ENCODE assay signal across 10 mouse cellular contexts in genomic region chr4:24621422-24622187, GRCm38 (mm10).
DNase-seq lines count a peak whose midpoint lies in the region; ATAC-seq lines count a peak whose summit lies in the region.
"Had no signal": no experiment of that assay in that cellular context is flagged by ENCODE, and none has a peak within 500 bp of the region (broad histone marks: within the 10 kb centered on the region; RNA-seq: fewer than 3 reads in every experiment).

No protein-coding gene starts in this region.

- no peak overlapping the region for H3K9ac ChIP-seq in hindbrain, embryonic 15.5 days
- no peak overlapping the region for H3K9ac ChIP-seq in limb, embryonic 15.5 days

- no peak overlapping the region for H3K4me2 ChIP-seq in hindbrain, embryonic 15.5 days
- H3K4me2 ChIP-seq in limb, embryonic 15.5 days, result no peak overlapping the region

- H3K4me3 ChIP-seq in hindbrain, embryonic 15.5 days, result no peak overlapping the region
- no peak overlapping the region for H3K4me3 ChIP-seq in hindbrain, embryonic 10.5 days
- no peak overlapping the region for H3K4me3 ChIP-seq in limb, embryonic 15.5 days

- no peak overlapping the region for H3K27ac ChIP-seq in hindbrain, embryonic 15.5 days (replicated peaks)
- H3K27ac ChIP-seq in hindbrain, embryonic 10.5 days, result no peak overlapping the region
- H3K27ac ChIP-seq in limb, embryonic 15.5 days, result peak overlapping the region; percentile 43; the same call in 1 of the 2 replicates

- DNase-seq in hindbrain, embryonic 10.5 days (ENCODE audit: low spot score), result no peak
- peak; percentile 25 for DNase-seq in cerebellum, adult 8-10 months
- peak; percentile 52 to 62 for DNase-seq in layer of hippocampus, adult 18-20 months (ENCODE audit: low spot score in 2 of 2)
- DNase-seq in gastrocnemius, postnatal 25 days, result no peak
- DNase-seq in Muller cell, postnatal 12 days (ENCODE audit: inconsistent ontology term), result no peak
- DNase-seq in heart, adult 18-20 months, result no peak
- DNase-seq: heart, postnatal 10 days; thymus, adult 18-20 months had no signal

- H3K9me3 ChIP-seq in hindbrain, embryonic 15.5 days, result no peaks in the 10 kb centered on the region
- no peaks in the 10 kb centered on the region for H3K9me3 ChIP-seq in hindbrain, embryonic 10.5 days
- H3K9me3 ChIP-seq in limb, embryonic 15.5 days, result no peaks in the 10 kb centered on the region

- WGBS in hindbrain, embryonic 15.5 days, result 62% methylated on average over 9 of the region's 9 CpGs
- WGBS in hindbrain, embryonic 10.5 days, result 79% methylated on average over 9 of the region's 9 CpGs
- WGBS in limb, embryonic 15.5 days, result 46% methylated on average over 9 of the region's 9 CpGs

- no peaks in the 10 kb centered on the region for H3K27me3 ChIP-seq in hindbrain, embryonic 15.5 days
- H3K27me3 ChIP-seq in hindbrain, embryonic 10.5 days (ENCODE audit: insufficient read depth, poor library complexity, severe bottlenecking), result no peaks in the 10 kb centered on the region
- no peaks in the 10 kb centered on the region for H3K27me3 ChIP-seq in limb, embryonic 15.5 days

- peaks cover 1% of the 10 kb centered on the region; the same call in 1 of the 2 replicates for H3K36me3 ChIP-seq in hindbrain, embryonic 15.5 days
- no peaks in the 10 kb centered on the region for H3K36me3 ChIP-seq in hindbrain, embryonic 10.5 days
- no peaks in the 10 kb centered on the region for H3K36me3 ChIP-seq in limb, embryonic 15.5 days

- H3K4me1 ChIP-seq in hindbrain, embryonic 15.5 days (replicated peaks), result 0 out of 2 replicates have a peak, but pooled peaks cover 3% of the 10 kb centered on the region
- H3K4me1 ChIP-seq in hindbrain, embryonic 10.5 days (replicated peaks), result no peaks in the 10 kb centered on the region
- H3K4me1 ChIP-seq in limb, embryonic 15.5 days, result peaks cover 2% of the 10 kb centered on the region; the same call in 1 of the 2 replicates

- ATAC-seq in hindbrain, embryonic 15.5 days (ENCODE audit: low FRiP score, low read depth), result peak; percentile 55; the same call in 1 of the 2 replicates
- no peak for ATAC-seq in limb, embryonic 15.5 days (ENCODE audit: insufficient number of reproducible peaks, low FRiP score, low TSS enrichment, low read depth)

Comparison
In these comparisons a context has a peak if more than half of its experiments do, and no peak if none do; other contexts are left out.
1. DNase-seq: peak in cerebellum, adult 8-10 months (single experiment) and layer of hippocampus, adult 18-20 months (2 of 2); none in hindbrain, embryonic 10.5 days (single experiment), gastrocnemius, postnatal 25 days (single experiment), Muller cell, postnatal 12 days (single experiment) and heart, adult 18-20 months (0 of 2).